Mouse (Mus musculus) right cerebral cortex, postnatal 25 days (tissue): ENCODE measurements around the gene Mthfd1.
A peak's percentile ranks its signal among the peaks of the same experiment; 100 is the strongest.

ENCODE experiments used
- DNase-seq: peaks from one replicate; pipeline ENCODE4 v3.0.0; 2022

Gene Mthfd1

DNA sequence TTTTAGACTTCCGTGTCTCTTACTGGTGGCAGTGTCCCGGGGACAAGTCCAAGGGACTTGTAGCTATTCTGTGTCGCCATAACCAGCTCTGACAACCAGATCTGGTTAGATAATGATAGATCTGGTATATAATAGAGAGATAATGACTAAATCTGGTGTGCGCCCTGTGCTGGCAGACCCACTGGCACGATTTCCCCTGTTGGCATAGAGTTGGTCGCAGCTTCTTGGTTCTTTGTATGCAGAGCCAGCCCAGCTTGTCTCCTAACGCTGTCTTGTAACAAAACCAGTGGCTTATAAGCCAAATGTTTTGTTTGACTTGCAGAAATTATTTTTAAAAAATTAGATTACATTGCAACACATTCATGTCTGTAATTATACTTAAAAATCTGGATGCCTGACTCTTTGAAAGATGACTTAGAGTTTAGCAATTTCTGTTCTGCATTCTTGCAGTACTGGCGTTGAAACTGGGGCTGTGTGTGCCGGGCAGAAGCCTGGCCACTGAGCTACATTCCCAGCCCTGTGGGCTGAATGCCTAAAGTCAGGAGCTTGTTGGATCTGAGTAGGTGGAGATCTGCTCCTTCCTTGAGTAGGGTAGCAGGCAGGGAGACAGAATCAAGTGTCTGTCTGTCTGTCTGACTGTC is 9.3 kb downstream of the Mthfd1 start:
- no peak for DNase-seq

DNA sequence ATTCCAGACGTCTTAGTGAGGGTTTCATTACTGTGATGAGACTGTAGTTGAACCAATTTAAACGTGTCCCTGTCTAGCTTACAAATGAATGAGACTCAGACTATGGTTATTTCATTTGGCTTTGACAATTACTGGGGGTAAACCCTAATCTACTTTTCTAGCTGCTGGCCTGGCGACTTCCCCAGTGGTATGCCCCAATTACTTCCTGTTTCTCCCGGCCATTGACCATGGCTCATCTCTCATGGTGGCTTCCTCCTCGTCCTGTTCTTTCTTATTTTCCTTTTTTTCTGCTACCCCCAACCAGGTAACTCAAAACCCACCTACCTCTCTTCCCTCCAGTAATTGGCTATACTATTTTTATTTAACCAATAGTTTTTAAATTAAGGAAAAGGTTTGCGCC is 9.9 kb downstream of the Mthfd1 start:
- DNase-seq = no peak

DNA sequence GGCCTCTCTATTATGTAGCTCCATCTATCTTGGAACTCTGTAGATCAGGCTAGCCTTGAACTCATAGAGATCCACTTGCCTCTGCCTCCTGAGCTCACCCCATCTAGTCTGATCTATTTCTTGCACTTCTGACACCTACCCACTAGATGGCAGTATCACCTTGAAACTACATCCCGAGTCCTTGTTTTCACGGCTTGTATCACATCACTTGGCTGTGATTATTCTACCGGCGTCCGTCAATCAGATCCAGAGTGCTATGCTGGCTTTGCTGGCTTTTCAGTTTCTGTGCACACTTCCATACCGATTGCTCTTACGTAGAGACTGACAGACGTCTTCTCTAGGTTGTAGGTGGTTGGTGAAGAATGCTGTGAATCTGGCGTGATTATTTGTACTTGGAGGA is 11.8 kb downstream of the Mthfd1 start:
- DNase-seq = no peak

DNA sequence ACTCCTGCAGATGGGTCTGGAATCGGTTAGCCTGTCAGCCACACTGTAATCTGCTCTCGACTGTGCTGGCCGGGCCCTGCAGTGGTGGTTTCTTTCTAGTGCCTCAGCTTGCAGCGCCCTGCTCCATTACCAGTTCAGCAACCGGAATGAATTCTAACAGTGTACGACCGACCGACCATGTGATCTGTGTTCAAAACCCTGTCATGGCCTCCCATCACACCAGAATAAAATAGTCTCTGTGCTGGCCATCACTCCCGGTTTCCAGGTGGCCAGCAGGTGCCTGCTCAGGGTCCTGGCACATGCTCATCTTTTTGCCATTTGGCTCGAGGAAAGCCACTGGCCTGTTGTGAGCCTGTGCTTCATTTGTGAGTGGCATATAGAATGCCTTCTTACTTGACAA is 13.6 kb downstream of the Mthfd1 start:
- DNase-seq = no peak

DNA sequence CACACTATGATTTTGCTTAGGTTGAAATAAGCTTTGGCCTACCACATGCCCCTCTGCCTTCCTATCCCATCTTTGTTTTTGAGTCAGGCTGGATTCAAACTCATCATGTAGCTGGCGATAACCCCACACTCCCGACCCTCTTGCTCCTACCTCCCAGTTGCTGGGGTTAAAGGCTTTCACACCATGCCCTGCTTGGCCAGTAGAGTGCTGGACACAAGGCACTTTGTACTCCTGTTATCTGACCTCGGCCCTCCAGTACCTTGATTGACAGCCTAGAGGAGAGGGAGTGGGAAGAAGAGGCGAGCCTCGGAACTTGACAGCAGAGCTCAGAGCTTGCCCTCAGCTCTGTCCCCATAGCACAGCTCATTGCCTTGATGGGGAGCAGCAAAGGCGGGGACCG is 14.1 kb downstream of the Mthfd1 start:
- DNase-seq = no peak

DNA sequence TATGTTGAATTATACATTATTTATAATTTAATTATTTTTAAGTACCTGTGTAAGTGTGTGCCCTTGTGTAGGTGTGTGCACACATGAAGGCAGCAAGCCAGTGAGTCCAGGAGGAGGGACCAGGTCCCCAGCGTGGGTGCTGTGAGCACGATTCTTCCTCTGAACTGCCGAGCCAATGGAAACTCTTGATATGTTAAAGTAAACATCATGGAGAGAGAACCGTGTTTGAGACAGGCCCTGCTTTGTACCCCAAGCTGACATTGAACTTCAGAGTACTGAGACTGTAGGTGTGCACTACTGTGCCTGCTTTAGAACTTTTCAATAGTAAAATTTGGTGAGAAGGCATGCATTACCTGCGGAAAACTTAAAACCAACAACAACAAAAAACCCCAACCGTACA is 16.4 kb downstream of the Mthfd1 start:
- DNase-seq = no peak

DNA sequence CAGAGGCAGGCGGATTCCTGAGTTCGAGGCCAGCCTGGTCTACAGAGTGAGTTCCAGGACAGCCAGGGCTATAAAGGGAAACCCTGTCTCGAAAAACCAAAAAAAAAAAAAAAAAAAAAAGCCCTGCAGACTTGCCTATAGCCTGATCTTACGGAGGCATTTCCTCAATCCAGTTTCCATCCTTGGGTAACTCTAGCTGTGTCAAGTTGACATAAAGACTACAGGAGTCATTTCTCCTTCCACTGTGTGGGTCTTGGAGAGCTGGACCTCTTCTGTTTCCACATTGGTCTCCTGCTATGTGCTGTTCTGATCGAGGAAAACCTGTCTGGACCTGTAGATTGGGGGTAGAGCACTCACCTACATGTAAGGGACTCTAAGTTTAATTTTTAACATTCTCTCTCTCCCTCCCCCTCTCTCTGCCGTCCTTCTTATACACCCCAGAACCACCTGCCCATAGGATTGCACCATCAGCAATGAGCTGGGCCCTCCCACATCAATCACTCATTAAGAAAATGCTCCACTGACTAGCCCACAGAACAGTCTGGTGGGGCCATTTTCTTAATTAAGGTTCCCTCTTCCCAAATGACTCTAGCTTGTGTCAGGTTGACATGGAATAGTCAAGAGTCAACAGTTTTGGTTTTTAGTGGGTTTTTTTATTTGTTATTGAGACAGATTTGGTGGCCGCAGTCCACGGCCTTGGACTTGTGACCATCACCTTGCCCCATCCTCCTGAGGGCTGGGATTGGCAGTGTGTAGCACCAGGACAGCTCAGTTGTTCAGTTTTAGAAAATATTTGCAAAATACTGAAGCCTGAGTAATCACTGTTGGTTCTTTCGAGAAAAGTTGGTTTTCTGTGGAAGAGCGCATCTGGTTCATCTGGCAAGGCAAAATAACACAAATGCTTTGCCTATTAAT is 17.8 kb downstream of the Mthfd1 start:
- DNase-seq = no peak

DNA sequence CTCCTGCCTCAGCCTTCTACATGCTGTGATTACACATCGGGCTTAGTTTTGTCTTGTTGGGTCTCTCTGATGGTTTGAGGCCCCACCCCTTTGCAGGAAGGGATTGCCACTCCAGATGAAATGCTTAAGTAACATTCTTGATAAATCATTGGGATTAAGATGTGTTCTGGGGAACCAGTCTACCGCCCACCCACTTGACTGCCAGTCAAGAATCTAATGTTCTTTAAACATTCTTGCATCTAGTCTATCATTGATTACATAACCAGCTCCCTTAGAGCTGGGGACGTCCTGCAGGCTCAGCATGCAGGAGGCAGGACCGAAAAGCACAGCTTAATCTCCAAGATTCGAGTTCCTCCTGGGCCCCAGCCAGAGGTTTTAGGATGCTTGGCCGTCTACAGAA is 23.1 kb downstream of the Mthfd1 start:
- no peak for DNase-seq

DNA sequence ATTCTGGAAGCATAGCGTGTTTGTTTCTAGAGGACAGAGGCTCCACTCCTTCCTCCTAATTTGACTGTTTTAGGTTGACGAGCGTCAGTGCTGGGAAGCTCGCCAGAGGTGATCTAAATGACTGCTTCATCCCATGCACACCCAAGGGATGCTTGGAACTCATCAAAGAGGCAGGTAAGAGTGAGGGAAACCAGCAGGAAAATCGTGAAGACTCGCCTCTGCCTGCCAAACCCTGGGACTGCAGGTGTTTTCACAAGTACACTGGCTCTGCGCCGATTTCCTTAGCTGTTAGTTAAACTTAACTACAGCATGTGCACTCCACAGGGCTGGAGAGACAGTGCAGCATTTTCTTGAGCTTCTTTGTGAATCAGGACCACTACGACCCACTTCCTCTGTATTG is 25.5 kb downstream of the Mthfd1 start:
- DNase-seq = peak; percentile 68

DNA sequence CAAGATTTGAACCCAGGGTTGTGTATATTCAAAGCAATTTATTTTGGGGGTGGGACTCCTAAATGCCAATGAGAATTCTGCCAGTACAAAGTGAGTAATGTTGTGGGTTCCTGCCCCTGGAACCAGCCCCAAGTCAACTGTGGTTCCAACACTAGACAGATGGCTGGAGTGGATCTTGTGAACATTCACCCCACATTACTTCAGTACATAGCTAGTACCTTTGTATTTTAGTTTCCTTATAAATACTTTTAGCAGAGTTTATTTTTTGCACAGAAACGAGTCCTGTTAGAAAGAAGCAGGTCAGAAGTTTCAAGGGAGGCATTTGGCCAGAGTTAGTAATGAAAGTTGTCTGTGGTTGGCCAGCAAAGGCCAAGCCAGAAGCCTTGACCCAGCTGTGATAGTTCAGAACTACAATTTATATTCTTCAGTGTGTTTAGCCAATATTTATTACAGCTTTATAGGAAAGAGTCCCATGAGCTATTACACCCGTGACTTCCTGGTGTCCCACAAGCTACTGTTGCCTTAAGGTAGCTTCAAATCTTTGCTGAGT is 26.1 kb downstream of the Mthfd1 start:
- no peak for DNase-seq

DNA sequence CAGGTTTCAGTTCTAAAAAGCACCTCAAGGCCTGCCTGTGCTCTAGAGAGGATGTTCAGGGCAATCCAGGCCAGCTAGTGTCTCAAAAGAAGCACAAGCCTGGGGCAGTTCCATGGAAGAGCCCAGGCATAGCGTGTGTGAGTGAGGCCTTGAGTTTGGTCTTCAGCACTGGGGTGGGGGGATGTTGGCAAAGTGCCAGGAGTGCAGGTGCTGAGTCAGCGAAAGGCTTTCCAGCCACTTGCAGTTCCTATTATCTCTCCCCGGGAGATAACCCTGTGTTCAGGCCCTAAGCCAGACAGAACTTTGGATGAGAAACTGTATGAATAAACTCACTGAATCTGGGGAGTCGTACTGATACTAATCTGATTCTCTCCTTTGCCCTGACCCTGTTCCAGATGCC is 27.0 kb downstream of the Mthfd1 start:
- DNase-seq = no peak

DNA sequence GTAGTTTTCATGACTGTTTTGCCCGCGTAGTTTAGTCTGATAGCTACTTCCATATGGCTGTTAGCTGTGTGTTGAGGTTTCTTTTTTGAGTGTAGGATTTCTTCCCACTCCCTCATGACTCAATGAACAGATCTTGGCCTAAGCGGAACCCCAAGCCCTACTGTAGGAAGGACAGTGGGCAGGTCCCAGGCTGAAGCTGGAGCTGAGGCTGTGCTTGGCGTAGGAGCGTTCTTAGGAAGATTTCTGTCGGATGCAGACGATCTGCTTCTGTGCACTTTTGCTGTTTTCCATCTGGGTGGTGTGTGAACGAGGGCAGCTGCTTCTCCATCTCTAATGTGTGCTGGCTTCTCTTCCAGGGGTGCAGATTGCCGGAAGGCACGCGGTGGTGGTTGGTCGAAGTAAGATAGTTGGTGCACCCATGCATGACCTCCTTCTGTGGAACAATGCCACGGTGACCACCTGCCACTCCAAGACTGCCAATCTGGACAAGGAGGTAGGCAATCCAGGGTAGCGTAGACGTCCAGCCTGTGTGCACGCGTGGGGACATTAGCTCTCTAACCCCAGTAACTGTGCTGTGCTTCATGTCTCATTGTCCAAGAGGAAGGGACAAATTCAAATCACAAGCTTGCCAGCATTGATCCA is 27.6 kb downstream of the Mthfd1 start:
- no peak for DNase-seq

DNA sequence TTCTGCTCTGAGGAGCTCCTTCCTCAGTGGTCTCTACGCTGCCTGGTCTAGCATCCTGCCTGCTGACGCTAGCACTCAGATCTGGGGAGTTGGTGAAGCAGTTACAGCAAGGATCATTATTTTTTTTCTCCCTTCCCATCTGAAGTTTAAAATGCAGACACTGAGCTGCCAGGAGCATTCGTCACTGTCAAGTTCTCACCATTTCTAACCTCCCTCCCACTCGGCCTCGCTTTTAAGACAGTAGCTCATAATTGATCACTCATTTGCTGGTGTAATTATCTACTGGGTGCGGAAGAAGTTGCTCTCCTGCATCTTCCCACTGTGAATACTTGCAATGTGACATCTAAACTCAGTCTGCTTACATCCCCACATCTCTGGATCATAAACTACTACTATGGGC is 30.3 kb downstream of the Mthfd1 start:
- DNase-seq = no peak

DNA sequence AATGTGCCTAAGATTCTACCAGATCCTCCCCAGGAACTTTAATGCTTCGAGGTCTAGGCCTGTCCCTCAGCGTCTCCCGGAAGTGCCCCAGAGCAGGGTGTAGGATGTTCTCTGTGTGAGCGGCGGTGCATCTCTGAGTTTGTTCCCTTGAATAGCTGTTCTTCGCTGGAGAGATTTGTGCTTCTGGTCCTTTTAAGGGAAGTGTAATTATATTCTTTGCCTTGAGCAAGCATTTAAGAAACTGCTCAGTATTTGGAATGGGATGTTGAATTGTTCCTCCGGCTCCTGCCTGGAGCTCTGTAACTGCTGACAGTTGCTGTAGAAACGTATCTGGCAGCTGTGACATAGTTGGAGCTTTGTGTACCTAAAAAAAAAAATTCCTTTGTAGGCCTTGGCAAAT is 32.9 kb downstream of the Mthfd1 start:
- DNase-seq = no peak

DNA sequence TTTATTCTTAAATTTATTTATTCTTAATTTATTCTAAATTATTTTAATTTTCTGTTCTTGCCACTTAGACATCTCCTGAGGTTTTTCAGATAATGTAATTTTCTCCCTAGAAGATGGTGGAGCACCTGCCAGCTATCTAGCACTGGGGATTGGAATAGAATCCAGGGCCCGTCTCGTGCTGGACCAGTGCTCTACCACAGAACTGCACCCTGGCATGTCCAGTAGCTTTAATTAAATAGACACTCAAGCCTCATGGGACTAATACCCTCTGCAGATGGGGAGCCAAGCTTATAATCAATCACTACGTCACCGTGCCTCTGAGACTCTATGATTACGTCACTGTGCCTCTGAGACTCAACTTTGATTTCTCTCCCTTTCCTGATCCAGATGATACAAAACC is 33.4 kb downstream of the Mthfd1 start:
- no peak for DNase-seq

DNA sequence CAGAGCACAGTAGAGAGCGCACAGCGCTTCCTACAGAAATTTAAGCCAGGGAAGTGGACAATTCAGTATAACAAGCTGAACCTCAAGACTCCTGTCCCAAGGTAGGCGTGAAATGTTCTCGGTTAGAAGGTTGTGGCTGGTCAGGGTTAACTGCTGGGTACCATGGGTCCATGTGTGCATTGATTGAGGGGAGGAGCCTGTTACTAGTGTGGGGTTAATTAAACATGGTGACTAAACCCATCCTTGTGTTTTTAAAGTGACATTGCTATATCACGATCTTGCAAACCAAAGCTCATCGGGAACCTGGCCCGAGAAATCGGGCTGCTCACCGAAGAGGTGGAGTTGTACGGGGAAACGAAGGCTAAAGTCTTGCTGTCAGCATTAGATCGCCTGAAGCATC is 34.3 kb downstream of the Mthfd1 start:
- no peak for DNase-seq

DNA sequence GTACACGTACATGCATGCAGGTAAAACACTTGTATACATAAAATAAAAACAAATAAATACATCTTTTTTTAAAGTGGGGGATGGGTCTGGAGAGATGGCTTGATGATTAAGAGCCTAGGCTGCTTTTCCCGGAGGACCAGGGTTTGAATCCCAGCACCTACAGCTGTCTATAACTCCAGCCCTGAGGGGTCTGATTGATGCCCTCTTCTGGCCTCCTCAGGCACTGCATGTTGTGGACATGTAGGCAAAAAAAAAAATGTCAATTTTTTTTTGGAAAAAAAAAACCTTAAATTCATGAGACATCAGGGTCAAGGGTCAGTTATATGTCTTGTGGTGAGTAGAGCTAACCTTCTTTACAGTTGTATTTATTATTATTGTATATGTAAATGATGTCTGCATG is 35.2 kb downstream of the Mthfd1 start:
- DNase-seq = no peak

DNA sequence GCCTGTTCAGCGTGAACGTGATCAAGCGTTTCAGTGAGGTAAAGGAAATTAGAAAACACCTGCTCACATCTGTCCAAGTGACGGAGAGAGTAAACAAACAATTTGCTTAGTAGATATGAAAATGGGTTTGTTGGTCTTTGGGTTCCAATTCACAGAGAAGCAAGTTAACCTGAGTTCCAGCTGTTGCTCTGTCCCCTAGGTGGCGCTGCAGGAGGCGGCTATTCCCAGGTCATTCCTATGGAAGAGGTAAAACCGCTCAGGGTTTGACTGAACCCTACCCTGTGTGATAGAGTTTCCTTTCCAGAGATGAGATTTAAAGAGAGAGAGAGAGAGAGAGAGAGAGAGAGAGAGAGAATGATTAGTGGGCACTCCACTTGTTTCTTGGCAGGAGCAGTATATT is 38.1 kb downstream of the Mthfd1 start:
- DNase-seq = peak; percentile 58

DNA sequence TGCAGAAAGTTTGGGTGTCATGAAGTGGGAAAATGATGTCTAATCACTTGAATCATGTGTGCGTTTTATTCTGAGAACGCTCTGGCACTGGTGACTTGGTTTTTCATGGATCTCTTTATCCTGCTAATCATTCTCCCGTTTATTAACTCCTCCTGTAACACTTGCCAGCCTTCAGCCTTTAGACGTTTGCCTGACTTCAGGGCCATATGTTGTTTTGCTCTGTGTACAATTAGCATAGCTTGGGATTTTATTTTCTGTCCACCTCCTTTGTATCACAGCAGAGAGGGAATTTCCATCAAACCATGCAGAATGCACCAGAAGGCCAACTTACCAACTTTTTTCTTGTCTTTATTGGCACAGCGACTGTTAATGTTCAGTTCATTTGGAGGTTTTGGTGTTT is 42.7 kb downstream of the Mthfd1 start:
- DNase-seq = no peak

DNA sequence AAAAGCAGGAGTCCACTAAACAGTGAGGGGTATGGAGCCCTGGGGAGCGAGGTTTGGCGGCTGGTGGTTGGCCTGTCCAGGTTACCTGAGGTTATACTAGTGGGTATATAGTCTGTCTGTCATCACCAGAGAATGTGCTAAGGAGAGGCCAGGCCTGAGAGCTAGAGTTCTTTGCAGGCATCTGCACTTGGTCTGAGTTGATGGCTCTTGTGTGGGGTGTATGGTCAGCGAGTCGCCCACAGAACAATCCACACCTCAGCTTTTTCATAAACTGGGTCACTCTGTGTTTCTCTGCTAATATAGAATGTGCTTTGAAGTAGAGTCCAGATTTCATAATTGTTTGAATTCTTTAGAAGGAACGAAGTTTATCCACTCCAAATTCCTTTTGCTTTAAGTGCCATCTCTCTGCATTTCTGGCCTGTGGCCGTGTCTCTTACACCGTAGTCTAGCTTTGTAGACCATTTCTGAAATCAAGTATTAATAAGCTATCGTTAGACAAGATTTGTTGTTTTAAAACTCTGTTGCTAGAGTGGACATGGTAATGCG is 44.3 kb downstream of the Mthfd1 start:
- no peak for DNase-seq

DNA sequence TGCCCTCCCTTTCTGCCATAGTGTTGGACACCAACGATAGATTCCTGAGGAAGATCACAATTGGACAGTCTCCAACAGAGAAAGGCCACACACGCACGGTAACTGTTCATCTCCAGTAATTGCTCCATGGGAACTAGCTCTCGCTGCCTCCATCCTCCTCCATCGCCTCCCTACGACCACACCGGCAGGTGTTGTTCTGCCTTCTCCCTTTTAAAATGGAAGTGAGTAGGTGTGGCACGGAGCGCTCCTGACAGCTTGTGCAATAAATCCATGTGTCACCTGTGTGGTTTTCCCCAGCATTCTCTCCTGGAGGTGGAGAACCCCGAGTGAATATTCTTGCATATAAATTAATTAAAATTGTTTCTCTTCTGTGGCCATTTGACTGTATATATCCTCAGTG is 45.3 kb downstream of the Mthfd1 start:
- DNase-seq = peak; percentile 43

DNA sequence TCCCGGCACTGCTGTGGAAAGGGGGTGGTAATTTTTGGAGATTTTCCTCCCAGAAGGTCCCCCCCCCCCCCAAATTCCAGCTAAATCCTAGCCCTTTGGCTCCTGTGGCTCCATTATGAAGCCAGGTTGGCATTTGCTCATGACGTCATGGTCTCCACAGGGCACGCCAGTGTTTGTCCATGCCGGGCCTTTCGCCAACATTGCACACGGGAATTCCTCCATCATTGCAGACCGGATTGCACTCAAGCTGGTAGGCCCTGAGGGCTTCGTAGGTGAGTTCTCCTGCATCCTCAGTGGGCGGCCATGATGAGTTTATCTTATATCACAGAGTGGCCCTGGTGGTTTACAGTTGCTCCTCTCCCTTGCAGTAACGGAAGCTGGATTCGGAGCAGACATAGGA is 48.4 kb downstream of the Mthfd1 start:
- no peak for DNase-seq

DNA sequence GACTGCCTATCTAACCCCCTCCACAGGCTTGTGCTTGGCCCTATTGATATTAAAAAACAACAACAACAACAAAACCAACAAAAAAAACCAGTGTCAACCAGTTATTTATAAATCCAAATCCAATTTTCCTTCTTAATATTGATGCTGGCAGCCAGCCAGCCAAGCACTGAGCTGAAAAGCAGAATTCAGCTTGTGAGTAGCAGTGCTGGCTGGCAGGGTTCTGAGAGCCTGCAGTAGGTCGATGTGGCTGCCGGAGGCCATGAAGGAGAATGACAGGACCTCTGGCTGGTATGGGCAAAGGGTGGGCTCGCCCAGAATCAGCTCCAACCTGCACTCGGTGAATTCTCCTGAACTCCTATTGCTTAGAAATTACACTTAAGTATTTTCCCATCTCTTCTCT is 49.1 kb downstream of the Mthfd1 start:
- DNase-seq = no peak

DNA sequence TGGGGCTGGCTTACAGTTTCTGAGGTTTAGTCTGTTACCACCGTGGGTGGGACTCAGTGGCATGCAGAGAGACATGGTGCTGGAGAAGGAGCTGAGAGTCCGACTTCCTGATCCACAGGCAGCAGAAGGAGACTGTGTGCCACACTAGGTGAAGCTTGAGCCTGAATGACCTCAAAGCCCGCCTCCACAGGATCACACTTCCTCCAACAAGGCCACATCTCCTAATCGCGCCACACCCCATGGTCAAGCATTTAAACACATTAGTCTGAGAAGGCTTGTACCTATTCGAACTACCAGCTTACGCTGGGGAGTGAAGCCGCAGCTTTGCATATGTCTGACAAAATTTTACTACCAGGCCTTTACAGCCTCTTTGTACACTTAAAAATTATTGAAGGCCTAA is 50.0 kb downstream of the Mthfd1 start:
- DNase-seq = no peak
